Mouse (Mus musculus) C3H10T1/2 (cell line): ENCODE results near the gene Olfr1412. TPM values are rescaled to one million over a fixed set of nuclear protein-coding genes. Genes with fewer than 3 reads are reported as not detected.

Experiments used
- polyA plus RNA-seq, 2 experiments: library from polyadenylated mRNA; unstranded; fragments of >200 nt; fragmentation: generic; extraction: Trizol; gene quantifications; one replicate each; pipeline ENCODE4 v1.2.1; 2012; ENCODE audit warnings: missing spikeins in 2 of 2

Gene Olfr1412
- polyA plus RNA-seq, result not detected

GRCm38 (mm10) chr1:92585479-92585878, at the start of gene Olfr1412:
TSS of gene Olfr1412 (plus strand) at chr1:92585779.

GRCm38 (mm10) chr1:92571022-92571421, 14.6 kb upstream of the Olfr1412 start, which contains the start of gene Olfr1413:
TSS of gene Olfr1413 (plus strand) at chr1:92571322.

GRCm38 (mm10) chr1:92594111-92594510, 8.5 kb downstream of the Olfr1412 start, which contains the start of gene Olfr1411:
TSS of gene Olfr1411 (plus strand) at chr1:92594411.

GRCm38 (mm10) chr1:92605482-92605881, 19.9 kb downstream of the Olfr1412 start, which contains the start of gene Olfr1410:
TSS of gene Olfr1410 (plus strand) at chr1:92605782.

GRCm38 (mm10) chr1:92617488-92617887, 31.9 kb downstream of the Olfr1412 start, which contains the start of gene Olfr12:
TSS of gene Olfr12 (plus strand) at chr1:92617788.

Other genes with a start within 250 kb of the Olfr1412 start
- gene Ndufa10, start 111.9 kb upstream of the Olfr1412 start, polyA plus RNA-seq, result 100 to 1,000 TPM in 1 of 2 experiments, 10 to 100 TPM in 1; 95.5 to 172 TPM
- not detected for gene Olfr1416, start 100.7 kb upstream of the Olfr1412 start, polyA plus RNA-seq
- gene Olfr1415, start 89.7 kb upstream of the Olfr1412 start, polyA plus RNA-seq, result not detected
- gene Olfr1414, start 67.1 kb upstream of the Olfr1412 start, polyA plus RNA-seq, result not detected
- not detected for gene Olfr1413, start 14.5 kb upstream of the Olfr1412 start, polyA plus RNA-seq
- not detected for gene Olfr1411, start 8.6 kb downstream of the Olfr1412 start, polyA plus RNA-seq
- gene Olfr1410, start 20.0 kb downstream of the Olfr1412 start, polyA plus RNA-seq, result not detected
- not detected for gene Olfr12, start 32.0 kb downstream of the Olfr1412 start, polyA plus RNA-seq
- 100 to 1,000 TPM; 466 to 637 TPM for gene Cops9, start 56.2 kb downstream of the Olfr1412 start, polyA plus RNA-seq
- under 1 TPM; 0.08 to 0.96 TPM for gene Otos, start 63.1 kb downstream of the Olfr1412 start, polyA plus RNA-seq
- gene Gpc1, start 245.9 kb downstream of the Olfr1412 start, polyA plus RNA-seq, result 10 to 100 TPM; 36.4 to 71.5 TPM